Mouse (Mus musculus) spleen, adult 2 months (tissue): ENCODE data around the gene Lrp8.

Source experiments
- CTCF ChIP-seq: fragments of 200-500 bp; IDR thresholded peaks from 2 replicates; pipeline ENCODE4 v1.5.1; 2011; ENCODE audit warnings: mild to moderate bottlenecking, inconsistent platforms; ENCODE audit not compliant: insufficient read depth, insufficient read length, insufficient replicate concordance; ENCODE audit errors: extremely low read depth
- POLR2A ChIP-seq: fragments of 200-500 bp; IDR thresholded peaks from 2 replicates; pipeline ENCODE4 v1.6.1; 2011; ENCODE audit warnings: low read depth, low read length, inconsistent platforms

DNA sequence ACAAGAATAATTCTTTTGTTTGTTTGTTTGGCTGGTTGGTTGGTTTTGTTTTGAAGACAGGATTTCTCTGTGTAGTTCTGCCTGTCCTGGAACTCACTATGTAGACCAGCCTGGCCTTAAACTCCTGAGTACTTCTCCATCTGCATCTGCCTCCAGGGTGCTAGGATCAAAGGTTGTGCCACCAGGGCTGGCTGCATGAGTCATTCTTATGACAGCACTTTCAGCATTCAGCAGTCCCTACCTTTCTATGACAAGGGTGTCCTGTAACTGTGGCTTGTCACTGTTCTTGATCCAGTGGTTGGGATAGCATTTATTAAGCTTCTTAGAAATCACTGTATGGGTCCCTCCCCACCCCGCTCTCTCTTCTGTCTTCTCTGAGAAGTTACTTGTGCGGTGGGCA is 38.5 kb upstream of the Lrp8 start:
- no peak for TF ChIP-seq CTCF
- TF ChIP-seq POLR2A = no peak
